Mouse (Mus musculus) liver, embryonic 16.5 days (tissue): ENCODE data around the gene Man2b2. TPM values are rescaled to one million over a fixed set of nuclear protein-coding genes. Genes with fewer than 3 reads are reported as not detected.

Experiments used
- ATAC-seq: fragments of 200-750 bp; cut with Nextera tagmentation; 2 replicates; pipeline ENCODE4 v1.8.0; 2017; ENCODE audit warnings: low read depth, mild to moderate bottlenecking, moderate number of reproducible peaks, moderate library complexity
- H3K27ac ChIP-seq: fragments of 300-500 bp; sonication (generic); 2 replicates; pipeline ENCODE4 v1.5.1; 2014; ENCODE audit warnings: mild to moderate bottlenecking, low read length
- H3K27me3 ChIP-seq: fragments of 300-500 bp; sonication (generic); 2 replicates; pipeline ENCODE4 v1.6.1; 2014; ENCODE audit warnings: low read depth, low read length, mixed read lengths; ENCODE audit not compliant: control insufficient read depth, insufficient read depth
- H3K36me3 ChIP-seq: fragments of 300-500 bp; sonication (generic); 2 replicates; pipeline ENCODE4 v1.6.1; 2014; ENCODE audit warnings: mild to moderate bottlenecking; ENCODE audit not compliant: control insufficient read depth, insufficient read depth
- H3K4me1 ChIP-seq: fragments of 300-500 bp; sonication (generic); 2 replicates; pipeline ENCODE4 v1.6.1; 2014; ENCODE audit warnings: low read depth, low read length, mixed read lengths; ENCODE audit not compliant: control insufficient read depth
- H3K4me2 ChIP-seq: fragments of 300-500 bp; sonication (generic); 2 replicates; pipeline ENCODE4 v1.6.1; 2014; ENCODE audit warnings: low read depth, low read length, mixed read lengths
- H3K4me3 ChIP-seq: fragments of 300-500 bp; sonication (generic); 2 replicates; pipeline ENCODE4 v1.5.1; 2014; ENCODE audit warnings: low read depth, mild to moderate bottlenecking, low read length
- H3K9ac ChIP-seq: fragments of 300-500 bp; sonication (generic); 2 replicates; pipeline ENCODE4 v1.6.1; 2014; ENCODE audit warnings: low read depth, low read length
- H3K9me3 ChIP-seq: fragments of 300-500 bp; sonication (generic); replicated peaks from 2 replicates; pipeline ENCODE4 v1.6.1; 2016; ENCODE audit warnings: low read length; ENCODE audit not compliant: control insufficient read depth
- WGBS: fragments of 180-500 bp; shearing (Covaris S2); extraction: QIAGEN DNeasy Blood & Tissue Kit; methylation state at CpG from one replicate; pipeline ENCODE4 v1.1.7; 2014; ENCODE audit not compliant: insufficient replicate concordance; 5-methylcytosine and 5-hydroxymethylcytosine counted together
- polyA plus RNA-seq: library from polyadenylated mRNA; unstranded; fragments of >200 nt; fragmentation: Nextera tagmentation; extraction: Ambion mirVana; gene quantifications from 2 replicates; pipeline ENCODE4 v1.2.1, GENCODE M21; 2015

The Man2b2 gene
- polyA plus RNA-seq, 1 experiment from 2014 or later: 21.7 TPM

- Histone ChIP-seq H3K9ac (no peak overlapping the region), H3K36me3 (no peaks in the 10 kb centered on the region), H3K9me3 (no peaks in the 10 kb centered on the region), H3K4me3 (no peak overlapping the region), H3K4me1 (no peaks in the 10 kb centered on the region), H3K27me3 (no peaks in the 10 kb centered on the region), H3K27ac (no peak overlapping the region), H3K4me2 (no peak overlapping the region)
- WGBS: 21% methylated on average over 3 of the region's 3 CpGs
- no peak for ATAC-seq
These were observed 60.9 kb downstream of the Man2b2 start for GRCm38 (mm10) chr5:36769603-36770002.

GRCm38 (mm10) chr5:36766958-36767703 is 63.3 kb downstream of the Man2b2 start:
- H3K4me2 ChIP-seq: no peak overlapping the region
- H3K4me3 ChIP-seq: no peak overlapping the region
- no peak overlapping the region for H3K9ac ChIP-seq
- H3K4me1 ChIP-seq: no peaks in the 10 kb centered on the region
- no peak overlapping the region for H3K27ac ChIP-seq
- no peaks in the 10 kb centered on the region for H3K27me3 ChIP-seq
- 18% methylated on average over 10 of the region's 10 CpGs for WGBS
- no peaks in the 10 kb centered on the region for H3K9me3 ChIP-seq
- H3K36me3 ChIP-seq: no peaks in the 10 kb centered on the region
- no peak for ATAC-seq

- Histone ChIP-seq H3K27ac (no peak overlapping the region), H3K9ac (no peak overlapping the region), H3K4me3 (no peak overlapping the region), H3K9me3 (no peaks in the 10 kb centered on the region), H3K4me2 (no peak overlapping the region), H3K36me3 (no peaks in the 10 kb centered on the region), H3K4me1 (no peaks in the 10 kb centered on the region), H3K27me3 (no peaks in the 10 kb centered on the region)
- ATAC-seq: no peak
- WGBS: 64% methylated on average over 4 of the region's 4 CpGs
These were observed 70.6 kb downstream of the Man2b2 start for GRCm38 (mm10) chr5:36759848-36760247.

DNA sequence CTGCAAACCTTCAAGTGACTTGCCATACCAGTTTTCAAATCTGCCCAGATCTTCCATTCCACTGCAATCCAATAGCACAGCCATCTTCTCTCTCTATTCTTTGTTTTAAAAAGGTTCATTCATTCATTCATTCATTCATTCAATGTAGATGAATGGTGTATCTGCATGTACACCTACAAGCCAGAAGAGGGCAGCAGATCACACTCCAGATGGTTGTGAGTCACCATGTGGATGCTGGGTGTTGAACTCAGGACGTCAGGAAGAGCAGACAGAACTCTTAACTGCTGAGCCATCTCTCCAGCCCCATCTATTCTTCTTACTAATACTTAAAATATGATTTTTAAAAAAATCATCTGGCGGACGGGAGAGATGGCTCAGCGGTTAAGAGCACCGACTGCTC is 73.4 kb downstream of the Man2b2 start:
- no peak overlapping the region for H3K4me3 ChIP-seq
- no peaks in the 10 kb centered on the region for H3K27me3 ChIP-seq
- no peaks in the 10 kb centered on the region for H3K4me1 ChIP-seq
- 69% methylated on average over 5 of the region's 5 CpGs for WGBS
- no peaks in the 10 kb centered on the region for H3K36me3 ChIP-seq
- H3K4me2 ChIP-seq: no peak overlapping the region
- H3K9ac ChIP-seq: no peak overlapping the region
- H3K9me3 ChIP-seq: no peaks in the 10 kb centered on the region
- no peak overlapping the region for H3K27ac ChIP-seq
- ATAC-seq: no peak

Other genes with a start within 250 kb of the Man2b2 start
- 8.1 and 9.3 TPM in 2 replicates for gene Tbc1d14, start 237.4 kb downstream of the Man2b2 start, polyA plus RNA-seq
- gene D5Ertd579e, start 134.6 kb downstream of the Man2b2 start, polyA plus RNA-seq: 22.6 and 23.2 TPM in 2 replicates
- gene Bloc1s4, start 82.0 kb downstream of the Man2b2 start, polyA plus RNA-seq: 11.3 and 12.6 TPM in 2 replicates
- 106 and 110 TPM in 2 replicates for gene Mrfap1, start 33.9 kb downstream of the Man2b2 start, polyA plus RNA-seq
- 0.02 TPM in 1 of 2 replicates, not detected in the other for gene Ppp2r2c, start 37.9 kb upstream of the Man2b2 start, polyA plus RNA-seq
- 1.6 and 2.0 TPM in 2 replicates for gene Wfs1, start 158.6 kb upstream of the Man2b2 start, polyA plus RNA-seq